Mouse (Mus musculus): ENCODE data around the gene Slc40a1. TPM values are rescaled to one million over a fixed set of nuclear protein-coding genes. Genes with fewer than 3 reads are reported as not detected.

The Slc40a1 gene
- total and polyA plus RNA-seq, 3 experiments, result not detected

GRCm38 (mm10) chr1:45890173-45890572 is 36.1 kb downstream of the Slc40a1 start, which contains the start of gene Gm5269:
Gene Gm5269, minus strand, starts transcription at chr1:45890273.
- no peaks in the 10 kb centered on the region for H3K4me1 ChIP-seq (ENCODE audit: control insufficient read depth in 1 of 2, insufficient read depth in 2 of 2)
- H3K4me3 ChIP-seq (replicated peaks in 1 of 3; ENCODE audit: low read depth in 2 of 3, low read length in 2 of 3, poor library complexity in 1 of 3), result no peak within 1 kb of the TSS
- H3K79me2 ChIP-seq (replicated peaks; ENCODE audit: control insufficient read depth, extremely low read depth, insufficient read depth, poor library complexity, severe bottlenecking), result no peaks in the 10 kb centered on the region
- DNase-seq (ENCODE audit: extremely low read depth), result no peak
- no peak for TF ChIP-seq POLR2AphosphoS2 (IDR thresholded peaks at IDR 0.05; ENCODE audit: low read depth, low read length)
- no peak for TF ChIP-seq CHD1 (IDR thresholded peaks at IDR 0.05; ENCODE audit: low read depth, low read length)
- no peaks in the 10 kb centered on the region for H3K27me3 ChIP-seq (replicated peaks)
- H3K4me2 ChIP-seq (ENCODE audit: insufficient read depth, low read depth, poor library complexity, severe bottlenecking), result no peak within 1 kb of the TSS
- no peaks in the 10 kb centered on the region for H3K9me3 ChIP-seq (replicated peaks; ENCODE audit: low read length)
- H3K27ac ChIP-seq (ENCODE audit: insufficient read depth, low read depth), result no peak within 1 kb of the TSS
- H3K9ac ChIP-seq (ENCODE audit: insufficient read depth, low read depth), result no peak within 1 kb of the TSS
- dilution Hi-C loops (cut with MboI; ENCODE audit: extremely low pct_ligation_motif_present, extremely low pct_unique_long_range_greater_than_20kb, low sequenced_read_pairs), result no loop called here
- H3K36me3 ChIP-seq (replicated peaks in 1 of 2; ENCODE audit: control insufficient read depth in 1 of 2, insufficient read depth in 1 of 2, low read length in 1 of 2), result no peaks in the 10 kb centered on the region
- in situ Hi-C loops (cut with MboI; ENCODE audit: low pct_ligation_motif_present, low pct_unique_long_range_greater_than_20kb, low sequenced_read_pairs), result no loop called here

- TF ChIP-seq ETS1 (conservative IDR thresholded peaks at IDR 0.05; ENCODE audit: low read depth, low read length) (no peak), ZNF384 (IDR thresholded peaks at IDR 0.05; ENCODE audit: low read depth, low read length) (no peak), KAT2A (IDR thresholded peaks at IDR 0.05; ENCODE audit: insufficient replicate concordance, low read length) (no peak), NRF1 (IDR thresholded peaks at IDR 0.05; ENCODE audit: low read depth, low read length) (no peak), MAZ (IDR thresholded peaks at IDR 0.05; ENCODE audit: low read depth, low read length) (no peak), CHD1 (IDR thresholded peaks at IDR 0.05; ENCODE audit: low read depth, low read length) (no peak), MAX (IDR thresholded peaks at IDR 0.05; ENCODE audit: low read length) (no peak), BHLHE40 (IDR thresholded peaks at IDR 0.05; ENCODE audit: low read depth, low read length) (no peak), ZC3H11A (IDR thresholded peaks at IDR 0.05; ENCODE audit: low read depth, low read length) (no peak), MEF2A (IDR thresholded peaks at IDR 0.05; ENCODE audit: borderline replicate concordance, low read depth, low read length) (no peak), EP300 (IDR thresholded peaks at IDR 0.05; ENCODE audit: low read length) (no peak), NELFE (IDR thresholded peaks at IDR 0.05; ENCODE audit: low read depth, low read length) (no peak), E2F4 (IDR thresholded peaks at IDR 0.05; ENCODE audit: insufficient replicate concordance, low read depth, low read length) (no peak), PAX5 (IDR thresholded peaks at IDR 0.05; ENCODE audit: low read length) (no peak), IRF4 (IDR thresholded peaks at IDR 0.05; ENCODE audit: low read depth, low read length) (no peak), RAD21 (IDR thresholded peaks at IDR 0.05; ENCODE audit: low read depth, low read length) (no peak), HCFC1 (IDR thresholded peaks at IDR 0.05; ENCODE audit: low read depth, low read length) (no peak), USF1 (IDR thresholded peaks at IDR 0.05; ENCODE audit: low read depth, low read length) (no peak), JUND (conservative IDR thresholded peaks at IDR 0.05; ENCODE audit: low read depth, low read length) (no peak), CHD2 (IDR thresholded peaks at IDR 0.05; ENCODE audit: low read length) (no peak)
These were observed 39.5 kb downstream of the Slc40a1 start for GRCm38 (mm10) chr1:45886800-45887199.

More at GRCm38 (mm10) chr1:45886800-45887199, 39.5 kb downstream of the Slc40a1 start:
- dilution Hi-C loops (cut with MboI; ENCODE audit: extremely low pct_ligation_motif_present, extremely low pct_unique_long_range_greater_than_20kb, low sequenced_read_pairs), result no loop called here
- Histone ChIP-seq H3K4me1 (ENCODE audit: control insufficient read depth in 1 of 2, insufficient read depth in 2 of 2) (peaks cover 0 to 4% of the 10 kb centered on the region in 2 experiments; a peak in 2 of 4 replicates), H3K9ac (ENCODE audit: insufficient read depth, low read depth) (no peak overlapping the region), H3K9me3 (replicated peaks; ENCODE audit: low read length) (no peaks in the 10 kb centered on the region), H3K4me3 (replicated peaks in 1 of 3; ENCODE audit: low read depth in 2 of 3, low read length in 2 of 3, poor library complexity in 1 of 3) (no peak overlapping the region), H3K27ac (ENCODE audit: insufficient read depth, low read depth) (no peak overlapping the region), H3K79me2 (replicated peaks; ENCODE audit: control insufficient read depth, extremely low read depth, insufficient read depth, poor library complexity, severe bottlenecking) (no peaks in the 10 kb centered on the region), H3K4me2 (ENCODE audit: insufficient read depth, low read depth, poor library complexity, severe bottlenecking) (no peak overlapping the region), H3K36me3 (replicated peaks in 1 of 2; ENCODE audit: control insufficient read depth in 1 of 2, insufficient read depth in 1 of 2, low read length in 1 of 2) (no peaks in the 10 kb centered on the region), H3K27me3 (replicated peaks) (no peaks in the 10 kb centered on the region)
- no peak for DNase-seq (ENCODE audit: extremely low read depth)
- in situ Hi-C loops (cut with MboI; ENCODE audit: low pct_ligation_motif_present, low pct_unique_long_range_greater_than_20kb, low sequenced_read_pairs), result no loop called here

All from CH12.LX (cell line).